Mouse (Mus musculus) retina, postnatal 7 days (tissue): ENCODE data around the gene Pigb.
"Not testable (repeated sequence)": the region's sequence is repeated elsewhere in the genome, so short reads cannot be mapped to it uniquely, and the experiment has no call there.

ENCODE experiments used
- DNase-seq: peaks from one replicate; pipeline ENCODE4 v3.0.0-alpha.2; 2012; ENCODE audit warnings: low read depth, low spot score

Gene Pigb

DNA sequence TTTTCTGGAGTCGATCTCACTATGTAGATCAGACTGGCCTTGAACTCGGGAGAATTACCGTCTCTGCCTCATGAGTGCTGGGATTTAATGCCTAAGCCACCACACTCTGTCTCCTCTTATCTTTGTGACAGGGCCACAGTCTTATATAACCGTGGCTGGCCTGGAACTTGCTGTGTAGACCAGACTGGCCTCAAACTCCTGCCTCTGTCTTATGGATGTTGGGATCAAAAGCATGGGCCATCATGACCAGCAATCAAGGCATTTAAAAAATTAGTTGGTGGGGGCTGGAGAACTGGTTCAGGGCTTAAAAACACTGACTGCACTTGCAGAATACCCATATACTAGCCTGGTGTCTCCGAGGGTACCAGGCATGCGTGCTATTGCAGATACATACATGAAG is at the start of gene Pigb:
Pigb (minus strand) TSS at position 299 of the 400 bp plus-strand sequence.
- DNase-seq, result no peak

- no peak for DNase-seq
These were observed 49.2 kb upstream of the Pigb start for GRCm38 (mm10) chr9:73089222-73089920.

DNA sequence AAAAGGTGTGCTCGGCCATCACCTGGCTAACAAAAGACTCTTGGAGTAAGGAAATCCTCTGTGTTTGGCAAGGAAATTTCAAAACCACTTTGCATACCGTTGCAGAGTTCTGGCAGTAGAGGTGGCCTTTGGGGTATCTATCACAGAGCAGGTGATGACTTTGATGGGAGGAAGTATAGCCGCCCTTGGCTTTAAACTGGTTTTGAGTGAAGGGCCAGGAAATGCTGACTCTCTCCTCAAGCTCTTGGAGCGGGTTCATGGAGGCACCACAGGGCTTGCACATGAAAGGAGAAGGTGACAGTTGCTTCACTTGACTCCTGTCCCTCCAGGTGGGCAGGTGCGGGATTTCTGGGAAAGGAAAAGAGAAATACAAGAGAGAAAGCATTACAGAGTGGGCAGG is 47.4 kb upstream of the Pigb start:
- no peak for DNase-seq

- no peak for DNase-seq
These were observed 46.9 kb upstream of the Pigb start for GRCm38 (mm10) chr9:73087121-73087520.

DNA sequence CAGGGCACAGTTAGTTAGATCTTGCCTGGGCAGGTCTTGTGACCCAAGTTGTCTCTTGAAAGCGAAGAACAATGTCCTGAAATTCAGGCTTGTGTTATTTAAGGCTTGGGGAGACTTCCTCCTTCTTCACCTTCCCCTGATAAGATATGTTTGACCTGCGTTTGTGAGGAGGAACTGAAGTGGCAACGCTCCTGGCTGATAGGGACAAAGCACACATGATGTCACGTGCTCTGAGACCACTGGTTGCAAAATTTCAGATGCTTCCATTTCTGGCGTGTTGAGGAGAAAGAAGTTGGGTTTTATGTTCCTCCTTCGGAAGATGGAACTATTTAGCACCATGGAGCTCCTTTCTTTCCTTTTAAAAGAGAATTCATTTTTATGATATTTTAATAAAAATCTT is 45.7 kb upstream of the Pigb start:
- DNase-seq, result no peak

- DNase-seq, result no peak
These were observed 43.8 kb upstream of the Pigb start for GRCm38 (mm10) chr9:73083956-73084355.

- no peak for DNase-seq
These were observed 42.3 kb upstream of the Pigb start for GRCm38 (mm10) chr9:73082291-73083000.

DNA sequence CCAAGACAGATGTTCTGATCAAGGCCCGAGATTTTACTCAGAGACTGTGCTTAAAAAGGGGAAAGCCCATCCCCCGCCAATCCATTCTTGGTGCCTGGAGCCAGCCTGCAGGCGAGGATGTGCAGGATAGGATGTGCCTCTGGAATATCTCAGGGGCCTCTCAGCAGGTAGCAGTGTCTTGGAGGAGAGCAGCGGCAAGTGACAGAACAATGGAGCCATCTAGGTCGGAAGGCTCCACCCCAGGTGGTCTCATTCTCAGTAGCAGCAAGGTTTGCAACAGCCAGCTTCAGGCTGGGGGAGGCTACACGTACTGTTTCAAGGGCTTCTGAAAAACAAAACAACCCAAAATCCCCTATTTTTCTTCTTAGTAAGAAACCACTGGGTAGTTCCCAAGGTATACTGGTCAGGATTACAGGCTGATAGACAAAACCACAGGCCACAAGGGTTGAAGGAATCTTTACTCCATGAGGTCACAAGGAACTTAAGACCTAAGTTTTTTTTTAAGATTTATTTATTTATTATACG is 39.7 kb upstream of the Pigb start:
- no peak for DNase-seq

DNA sequence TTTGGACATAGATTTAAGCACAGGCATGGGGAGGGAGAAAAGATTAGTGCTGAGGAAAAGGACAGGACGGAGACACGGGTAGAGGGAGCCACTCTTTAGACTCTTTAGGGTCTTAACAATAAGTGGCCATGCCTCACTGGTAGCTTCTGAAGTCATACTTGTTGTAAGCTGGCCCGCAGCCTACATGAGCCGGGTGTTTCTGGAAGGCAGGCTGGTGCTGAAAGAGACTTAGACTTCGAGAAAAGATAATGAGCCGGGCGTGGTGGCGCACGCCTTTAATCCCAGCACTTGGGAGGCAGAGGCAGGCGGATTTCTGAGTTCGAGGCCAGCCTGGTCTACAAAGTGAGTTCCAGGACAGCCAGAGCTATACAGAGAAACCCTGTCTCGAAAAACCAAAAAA is 39.2 kb upstream of the Pigb start:
- DNase-seq, result not testable (repeated sequence)

DNA sequence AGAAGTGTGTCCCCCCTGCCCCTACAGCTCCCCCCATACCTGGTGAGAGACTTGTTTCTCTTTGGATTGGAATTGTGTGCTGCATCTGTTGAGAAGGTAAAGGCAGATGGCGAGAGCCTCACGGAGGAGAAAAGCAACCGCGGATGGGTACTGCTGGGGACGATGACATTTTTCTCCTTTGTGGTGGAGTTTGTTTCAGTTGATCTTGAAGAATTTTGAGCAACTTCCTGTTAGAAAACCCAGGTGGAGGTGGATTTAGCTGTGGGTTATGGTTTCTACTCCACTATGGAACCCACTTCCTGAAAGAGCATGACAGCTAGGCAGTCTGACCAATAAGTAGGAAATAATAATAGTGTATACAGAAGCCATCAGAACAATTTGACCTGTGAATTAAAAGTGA is 33.0 kb upstream of the Pigb start:
- DNase-seq, result no peak

GRCm38 (mm10) chr9:73072426-73072825 is 32.2 kb upstream of the Pigb start:
- no peak for DNase-seq

DNA sequence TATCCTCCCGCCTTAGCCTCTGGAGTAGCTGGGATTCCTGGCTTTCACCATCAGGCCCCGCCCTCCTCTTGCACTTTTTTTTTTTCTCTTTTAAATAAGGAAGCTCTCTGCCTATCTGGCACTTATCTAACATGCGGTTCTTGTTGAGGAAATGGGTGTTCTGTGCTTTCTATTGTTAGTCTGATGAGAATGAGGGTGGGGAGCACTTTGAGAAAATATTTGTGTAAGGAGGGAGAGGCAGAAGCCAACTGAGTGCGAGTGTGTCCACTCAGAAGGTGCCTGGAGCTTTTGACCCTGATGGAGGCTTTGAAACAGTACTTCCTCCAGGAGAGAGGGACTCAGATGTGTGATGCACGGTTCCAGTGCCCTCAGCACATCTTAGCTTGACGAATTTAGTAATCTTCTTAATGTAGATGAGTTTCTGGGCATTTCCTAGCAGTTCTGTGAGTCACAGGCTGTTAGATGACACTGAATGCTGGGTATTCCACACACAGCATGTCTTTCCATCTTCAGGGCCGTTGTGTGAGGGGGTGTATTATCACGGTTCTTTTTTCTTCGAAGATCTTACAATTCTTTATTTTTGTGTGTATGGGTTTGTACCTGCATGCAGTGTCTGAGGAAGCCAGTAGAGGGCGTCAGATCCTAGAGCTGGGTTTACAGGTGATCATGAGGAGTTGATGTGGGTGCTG is 30.9 kb upstream of the Pigb start:
- DNase-seq, result no peak

DNA sequence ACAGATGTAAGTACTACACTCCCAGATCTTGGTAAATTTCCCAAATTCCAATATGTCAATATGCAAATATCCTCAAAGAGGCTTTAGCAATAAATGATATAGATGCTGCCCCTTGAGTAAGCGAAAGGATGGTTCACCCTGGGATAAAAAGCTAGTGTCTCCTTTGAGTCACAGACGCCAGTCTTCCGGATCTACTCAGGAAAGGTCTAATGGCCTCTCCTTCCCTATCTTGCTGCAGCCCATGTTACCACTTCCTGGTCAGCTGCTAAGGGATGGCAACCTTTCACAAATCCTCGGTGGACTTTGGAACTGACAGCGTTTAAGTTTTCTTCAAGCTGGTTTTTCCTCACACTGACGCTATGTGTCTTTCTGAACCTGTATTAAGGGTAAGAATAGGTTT is 28.5 kb upstream of the Pigb start:
- DNase-seq, result no peak

- no peak for DNase-seq
These were observed 28.1 kb upstream of the Pigb start for GRCm38 (mm10) chr9:73068230-73068679.

- no peak for DNase-seq
These were observed 26.9 kb upstream of the Pigb start for GRCm38 (mm10) chr9:73067086-73067485.

DNA sequence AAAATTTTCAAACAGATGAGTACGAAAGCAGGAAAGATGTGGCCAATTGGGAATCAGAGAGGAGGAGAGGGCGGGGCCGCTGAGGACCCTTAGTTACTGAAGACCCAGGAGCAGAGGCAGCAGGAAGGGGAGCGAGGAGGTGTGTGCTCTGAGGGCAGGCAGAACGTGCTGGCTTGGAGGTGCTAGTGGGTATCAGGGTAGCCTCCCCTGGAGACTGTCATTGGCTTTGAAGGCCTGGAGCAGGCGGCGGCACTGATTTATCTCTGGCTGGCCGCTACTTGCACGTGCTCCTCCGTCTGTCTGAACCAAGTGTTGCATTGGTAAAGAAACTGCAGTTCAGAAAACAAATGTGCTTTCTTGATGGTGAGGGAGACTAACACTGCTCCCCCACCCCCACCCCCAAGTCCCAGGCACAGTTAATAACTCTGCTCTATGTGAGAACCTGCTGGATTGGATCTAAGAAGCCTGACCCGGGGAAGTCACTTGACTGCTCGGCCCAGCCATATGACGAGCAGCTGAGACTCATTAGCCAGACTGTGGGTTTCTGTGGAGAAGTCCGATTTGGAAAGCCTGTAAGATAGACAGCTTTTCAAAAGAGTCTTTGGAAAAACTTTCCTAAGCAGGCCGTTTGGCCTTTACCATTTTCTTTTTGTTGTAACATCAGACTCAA is 23.6 kb upstream of the Pigb start:
- DNase-seq, result no peak

DNA sequence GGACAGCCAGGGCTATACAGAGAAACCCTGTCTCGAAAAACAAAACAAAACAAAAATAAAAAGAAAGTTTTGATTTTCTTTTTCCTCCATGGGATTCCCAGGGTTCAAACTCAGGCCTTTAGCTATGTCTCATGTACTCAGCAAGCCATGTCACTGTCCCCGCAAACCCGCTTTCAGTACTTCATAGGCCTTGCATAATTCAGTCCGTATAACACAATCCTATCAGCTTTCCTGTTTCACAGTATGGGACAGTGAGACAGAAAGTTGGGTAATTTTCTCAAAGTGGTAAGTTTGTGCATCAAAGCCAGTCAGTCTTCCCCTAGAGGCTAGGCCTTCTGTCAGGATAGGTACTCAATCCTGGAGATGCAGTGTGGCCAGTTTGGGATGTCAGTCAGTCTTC is 19.0 kb upstream of the Pigb start:
- no peak for DNase-seq

DNA sequence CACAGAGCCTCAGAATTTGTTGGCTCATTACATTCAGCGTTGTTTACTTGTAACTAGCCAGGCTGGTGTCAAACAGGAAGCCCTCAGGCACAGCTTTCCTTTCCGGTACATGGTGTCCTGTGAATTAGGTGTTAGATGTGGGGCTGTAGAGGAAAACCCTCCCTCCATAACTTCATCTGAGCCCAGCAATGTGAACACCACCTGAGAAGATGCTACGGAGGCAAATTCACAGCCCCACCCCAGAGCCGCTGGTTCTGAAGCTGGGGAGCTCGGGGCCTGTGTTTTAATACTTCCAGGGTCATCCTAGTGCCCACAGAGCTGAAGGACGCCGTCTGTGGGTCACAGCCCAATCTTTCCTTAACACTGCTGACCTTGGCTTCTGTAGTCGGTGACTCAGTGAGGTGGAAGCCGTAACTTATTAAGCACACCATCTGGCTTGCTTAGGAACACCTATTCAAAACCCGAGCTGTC is 15.3 kb upstream of the Pigb start:
- no peak for DNase-seq

GRCm38 (mm10) chr9:73050606-73051005 is 10.4 kb upstream of the Pigb start:
- DNase-seq, result no peak

- DNase-seq, result no peak
These were observed 9.7 kb upstream of the Pigb start for GRCm38 (mm10) chr9:73049833-73050232.

GRCm38 (mm10) chr9:73048927-73049326 is 8.7 kb upstream of the Pigb start:
- no peak for DNase-seq

GRCm38 (mm10) chr9:73047906-73048305 is 7.7 kb upstream of the Pigb start:
- no peak for DNase-seq
